Mouse (Mus musculus): ENCODE measurements around the gene Nip7.

DNA sequence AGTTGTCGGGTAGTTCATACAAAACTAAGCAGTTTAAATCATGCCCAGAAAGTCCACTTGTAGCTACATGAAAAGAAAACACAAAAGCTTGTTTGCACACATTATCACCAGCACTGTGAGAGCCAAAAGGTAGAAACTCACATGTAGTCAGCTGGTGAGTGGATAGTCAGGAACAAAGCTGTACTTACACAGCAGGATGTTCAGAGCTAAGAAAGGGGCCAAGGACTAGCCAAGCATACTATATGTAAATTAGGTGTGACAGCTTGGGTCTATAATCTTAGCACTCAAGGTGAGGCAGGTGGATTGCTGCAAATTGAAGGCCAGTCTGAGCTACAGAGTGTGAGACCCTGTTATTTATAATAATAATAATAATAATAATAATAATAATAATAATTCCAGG lies 5.9 kb downstream of the Nip7 start:
- no peak for TF ChIP-seq POLR2A (IDR thresholded peaks at IDR 0.05; ENCODE audit: borderline replicate concordance, extremely low read depth, low read depth, low read length)
- no peak for TF ChIP-seq CTCF (IDR thresholded peaks at IDR 0.05; ENCODE audit: insufficient read depth, low read length)
